Mouse (Mus musculus): ENCODE results near the gene Ppp2ca.

DNA sequence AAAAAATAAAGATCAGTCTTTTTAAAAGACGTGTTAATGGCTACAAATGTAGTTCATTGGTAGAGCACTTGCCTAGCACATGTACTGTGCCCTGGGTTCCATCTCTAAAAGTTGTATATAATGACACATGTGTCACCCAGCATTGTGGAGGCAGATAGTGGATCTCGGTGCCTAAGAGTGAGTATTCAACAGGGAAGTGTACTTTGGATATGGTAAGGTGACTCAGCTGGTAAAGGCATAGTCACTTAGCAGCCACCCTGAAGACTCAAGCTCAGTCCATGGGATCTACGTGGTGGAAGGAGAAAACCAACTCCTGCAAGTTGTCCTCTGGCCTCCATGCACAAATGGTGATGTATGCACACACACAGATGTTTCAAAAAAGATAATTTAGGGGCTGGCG is 26.0 kb downstream of the Ppp2ca start:
- TF ChIP-seq EP300 (IDR thresholded peaks at IDR 0.05; ENCODE audit: insufficient read depth, low read depth, low read length), result no peak
- no peak for TF ChIP-seq CTCF (IDR thresholded peaks at IDR 0.05; ENCODE audit: low read depth, low read length)
- TF ChIP-seq POLR2A (IDR thresholded peaks at IDR 0.05; ENCODE audit: insufficient read depth, low read length), result no peak

All from ES-Bruce4 (cell line).